Mouse (Mus musculus) hindbrain, embryonic 14.5 days (tissue): ENCODE data around the gene Smurf1. TPM values are rescaled to one million over a fixed set of nuclear protein-coding genes. Genes with fewer than 3 reads are reported as not detected.

Experiments
- ATAC-seq: fragments of 200-750 bp; cut with Nextera tagmentation; 2 replicates; pipeline ENCODE4 v1.8.0; 2017; ENCODE audit warnings: moderate number of reproducible peaks, mild to moderate bottlenecking, moderate TSS enrichment, moderate library complexity; ENCODE audit not compliant: low FRiP score
- DNase-seq: peaks from one replicate; pipeline ENCODE4 v3.0.0-alpha.2; 2015; ENCODE audit warnings: low spot score
- H3K27ac ChIP-seq: fragments of 300-500 bp; sonication (generic); 2 replicates; pipeline ENCODE4 v1.5.1; 2014; ENCODE audit warnings: mild to moderate bottlenecking, moderate library complexity
- H3K27me3 ChIP-seq: fragments of 300-500 bp; sonication (generic); 2 replicates; pipeline ENCODE4 v1.6.1; 2014; ENCODE audit warnings: mild to moderate bottlenecking, low read length, mixed read lengths; ENCODE audit not compliant: control insufficient read depth, insufficient read depth
- H3K36me3 ChIP-seq: fragments of 300-500 bp; sonication (generic); replicated peaks from 2 replicates; pipeline ENCODE4 v1.6.1; 2014; ENCODE audit not compliant: control insufficient read depth, insufficient read depth
- H3K4me1 ChIP-seq: fragments of 300-500 bp; sonication (generic); replicated peaks from 2 replicates; pipeline ENCODE4 v1.6.1; 2014; ENCODE audit warnings: antibody characterized with exemption, low read length, mixed read lengths; ENCODE audit not compliant: control insufficient read depth, insufficient read depth
- H3K4me2 ChIP-seq: fragments of 300-500 bp; sonication (generic); replicated peaks from 2 replicates; pipeline ENCODE4 v1.6.1; 2014; ENCODE audit warnings: mild to moderate bottlenecking, moderate library complexity
- H3K4me3 ChIP-seq: fragments of 300-500 bp; sonication (generic); replicated peaks from 2 replicates; pipeline ENCODE4 v1.5.1; 2014; ENCODE audit warnings: mild to moderate bottlenecking, low read length
- H3K9ac ChIP-seq: fragments of 300-500 bp; sonication (generic); 2 replicates; pipeline ENCODE4 v1.6.1; 2014
- H3K9me3 ChIP-seq: fragments of 300-500 bp; sonication (generic); 2 replicates; pipeline ENCODE4 v1.6.1; 2016; ENCODE audit warnings: low read length; ENCODE audit not compliant: control insufficient read depth
- WGBS: fragments of 180-500 bp; shearing (Covaris S2); extraction: QIAGEN DNeasy Blood & Tissue Kit; methylation state at CpG from one replicate; pipeline ENCODE4 v1.1.7; 2014; 5-methylcytosine and 5-hydroxymethylcytosine counted together
- polyA plus RNA-seq: library from polyadenylated mRNA; unstranded; fragments of >200 nt; fragmentation: Nextera tagmentation; extraction: Ambion mirVana; gene quantifications from 2 replicates; pipeline ENCODE4 v1.2.1, GENCODE M21; 2014

Gene Smurf1
- polyA plus RNA-seq, 1 experiment from 2014 or later = 43.6 TPM

- Histone ChIP-seq H3K27me3 (no peaks in the 10 kb centered on the region), H3K36me3 (0 out of 2 replicates have a peak, but pooled peaks cover 3% of the 10 kb centered on the region), H3K4me2 (peak overlapping the region; percentile 79), H3K9ac (no peak overlapping the region), H3K27ac (no peak overlapping the region), H3K4me1 (peaks cover 31% of the 10 kb centered on the region), H3K4me3 (peak overlapping the region; percentile 94), H3K9me3 (no peaks in the 10 kb centered on the region)
- peak; percentile 56 for ATAC-seq
- 29% methylated on average over 8 of the region's 8 CpGs for WGBS
- no peak for DNase-seq
Observed at GRCm38 (mm10) chr5:144964465-144964864, 1.2 kb downstream of the Smurf1 start.

- Histone ChIP-seq H3K4me1 (peaks cover 31% of the 10 kb centered on the region), H3K4me3 (peak overlapping the region; percentile 94), H3K27me3 (no peaks in the 10 kb centered on the region), H3K27ac (peak overlapping the region; percentile 68), H3K9ac (0 out of 2 replicates have a peak overlapping the region, but pooled peaks have one; percentile 31), H3K36me3 (0 out of 2 replicates have a peak, but pooled peaks cover 3% of the 10 kb centered on the region), H3K4me2 (peak overlapping the region; percentile 79), H3K9me3 (no peaks in the 10 kb centered on the region)
- ATAC-seq = peak; percentile 14; the same call in 1 of the 2 replicates
- DNase-seq = peak; percentile 40
- WGBS = 7% methylated on average over 13 of the region's 13 CpGs
Observed at GRCm38 (mm10) chr5:144963817-144964261, 1.8 kb downstream of the Smurf1 start.

GRCm38 (mm10) chr5:144963401-144963800, 2.2 kb downstream of the Smurf1 start:
- H3K27me3 ChIP-seq = no peaks in the 10 kb centered on the region
- peak overlapping the region; percentile 94 for H3K4me3 ChIP-seq
- ATAC-seq (no peak), DNase-seq (no peak)
- H3K4me1 ChIP-seq = peaks cover 31% of the 10 kb centered on the region
- H3K9ac ChIP-seq = 0 out of 2 replicates have a peak overlapping the region, but pooled peaks have one; percentile 31
- H3K27ac ChIP-seq = peak overlapping the region; percentile 68
- 55% methylated on average over 3 of the region's 3 CpGs for WGBS
- H3K36me3 ChIP-seq = 0 out of 2 replicates have a peak, but pooled peaks cover 3% of the 10 kb centered on the region
- H3K4me2 ChIP-seq = peak overlapping the region; percentile 79
- H3K9me3 ChIP-seq = no peaks in the 10 kb centered on the region

- ATAC-seq = no peak
Observed at GRCm38 (mm10) chr5:144958271-144958670, 7.4 kb downstream of the Smurf1 start.

GRCm38 (mm10) chr5:144954432-144954831, 11.2 kb downstream of the Smurf1 start:
- H3K27me3 ChIP-seq = no peaks in the 10 kb centered on the region
- no peak overlapping the region for H3K9ac ChIP-seq

More at GRCm38 (mm10) chr5:144958271-144958670, 7.4 kb downstream of the Smurf1 start:
- Histone ChIP-seq H3K27me3 (no peaks in the 10 kb centered on the region), H3K9ac (no peak overlapping the region), H3K27ac (no peak overlapping the region), H3K36me3 (0 out of 2 replicates have a peak, but pooled peaks cover 3% of the 10 kb centered on the region), H3K4me1 (peaks cover 13% of the 10 kb centered on the region), H3K4me3 (no peak overlapping the region), H3K9me3 (no peaks in the 10 kb centered on the region), H3K4me2 (no peak overlapping the region)
- 86% methylated on average over 9 of the region's 9 CpGs for whole genome bisulfite sequencing
- no peak for DNase-seq

GRCm38 (mm10) chr5:144952592-144952991, 13.1 kb downstream of the Smurf1 start:
- no peak overlapping the region for H3K27ac ChIP-seq
- H3K9me3 ChIP-seq = no peaks in the 10 kb centered on the region
- no peak overlapping the region for H3K4me3 ChIP-seq
- H3K9ac ChIP-seq = no peak overlapping the region
- 70% methylated on average over 2 of the region's 2 CpGs for WGBS
- H3K27me3 ChIP-seq = no peaks in the 10 kb centered on the region
- no peaks in the 10 kb centered on the region for H3K36me3 ChIP-seq
- no peak for ATAC-seq
- peaks cover 9% of the 10 kb centered on the region; the same call in 1 of the 2 replicates for H3K4me1 ChIP-seq
- no peak for DNase-seq
- no peak overlapping the region for H3K4me2 ChIP-seq

More at GRCm38 (mm10) chr5:144954432-144954831, 11.2 kb downstream of the Smurf1 start:
- WGBS = 88% methylated on average over 7 of the region's 7 CpGs
- H3K4me2 ChIP-seq = no peak overlapping the region
- DNase-seq (no peak), ATAC-seq (no peak)
- no peaks in the 10 kb centered on the region for H3K36me3 ChIP-seq
- H3K4me3 ChIP-seq = no peak overlapping the region
- no peak overlapping the region for H3K27ac ChIP-seq
- H3K4me1 ChIP-seq = 0 out of 2 replicates have a peak, but pooled peaks cover 5% of the 10 kb centered on the region
- H3K9me3 ChIP-seq = no peaks in the 10 kb centered on the region

- Histone ChIP-seq H3K4me3 (no peak overlapping the region), H3K36me3 (no peaks in the 10 kb centered on the region), H3K4me2 (no peak overlapping the region), H3K4me1 (peaks cover 18% of the 10 kb centered on the region; the same call in 1 of the 2 replicates), H3K9ac (no peak overlapping the region), H3K27ac (no peak overlapping the region), H3K9me3 (no peaks in the 10 kb centered on the region), H3K27me3 (no peaks in the 10 kb centered on the region)
- WGBS = 90% methylated on average over 5 of the region's 5 CpGs
- no peak for DNase-seq
- no peak for ATAC-seq
Observed at GRCm38 (mm10) chr5:144950428-144951051, 15.1 kb downstream of the Smurf1 start.

GRCm38 (mm10) chr5:144949856-144950255, 15.8 kb downstream of the Smurf1 start:
- Histone ChIP-seq H3K4me3 (no peak overlapping the region), H3K9ac (no peak overlapping the region), H3K27me3 (no peaks in the 10 kb centered on the region), H3K36me3 (no peaks in the 10 kb centered on the region), H3K4me1 (peaks cover 21% of the 10 kb centered on the region; the same call in 1 of the 2 replicates), H3K9me3 (no peaks in the 10 kb centered on the region), H3K27ac (no peak overlapping the region), H3K4me2 (no peak overlapping the region)
- no peak for DNase-seq
- 91% methylated on average over 4 of the region's 4 CpGs for WGBS
- ATAC-seq = no peak

- DNase-seq (no peak), ATAC-seq (no peak)
- Histone ChIP-seq H3K36me3 (no peaks in the 10 kb centered on the region), H3K27ac (no peak overlapping the region), H3K4me3 (no peak overlapping the region), H3K9ac (no peak overlapping the region), H3K4me2 (no peak overlapping the region), H3K4me1 (peaks cover 21% of the 10 kb centered on the region; the same call in 1 of the 2 replicates), H3K27me3 (no peaks in the 10 kb centered on the region), H3K9me3 (no peaks in the 10 kb centered on the region)
- 72% methylated on average over 11 of the region's 11 CpGs for WGBS
Observed at GRCm38 (mm10) chr5:144948422-144948821, 17.2 kb downstream of the Smurf1 start.
